Comparison of ENCODE assay signal across 8 mouse cellular contexts in genomic region chr19:7495221-7496038, GRCm38 (mm10). TPM values are rescaled to one million over a fixed set of nuclear protein-coding genes. Genes with fewer than 3 reads are reported as not detected.
A peak's percentile ranks its signal among the peaks of the same experiment; 100 is the strongest.
DNase-seq lines count a peak whose midpoint lies in the region; ATAC-seq and TF ChIP-seq lines count a peak whose summit lies in the region.

No protein-coding gene starts in this region.

- no peak for DNase-seq in heart, postnatal 4 days
- no peak for DNase-seq in forebrain, embryonic 14.5 days (ENCODE audit: low spot score)
- no peak for DNase-seq in layer of hippocampus, adult 18-20 months (ENCODE audit: low spot score in 2 of 2)
- DNase-seq in thymus, adult 18-20 months = no peak
- DNase-seq in yolk sac, embryonic 10.5 days (ENCODE audit: low spot score) = no peak

- H3K4me2 ChIP-seq in heart, embryonic 12.5 days = peak overlapping the region; percentile 78
- peak overlapping the region; percentile 75 for H3K4me2 ChIP-seq in forebrain, embryonic 14.5 days (ENCODE audit: low read length)
- peak overlapping the region; percentile 100 for H3K4me2 ChIP-seq in liver, embryonic 15.5 days

- no peaks in the 10 kb centered on the region for H3K36me3 ChIP-seq in heart, embryonic 12.5 days
- peaks cover 6% of the 10 kb centered on the region; the same call in 1 of the 2 replicates for H3K36me3 ChIP-seq in E14TG2a.4 (ENCODE audit: insufficient read depth, low read length)
- H3K36me3 ChIP-seq in forebrain, embryonic 14.5 days (ENCODE audit: control insufficient read depth, insufficient read depth, low read length) = no peaks in the 10 kb centered on the region
- no peaks in the 10 kb centered on the region for H3K36me3 ChIP-seq in liver, embryonic 15.5 days (replicated peaks)

- ATAC-seq in heart, embryonic 12.5 days (ENCODE audit: insufficient number of reproducible peaks, low FRiP score) = no peak
- ATAC-seq in forebrain, embryonic 14.5 days = no peak
- ATAC-seq in liver, embryonic 15.5 days (ENCODE audit: insufficient read depth) = no peak

- no peak overlapping the region for H3K27ac ChIP-seq in heart, embryonic 12.5 days (ENCODE audit: poor library complexity, severe bottlenecking)
- no peak overlapping the region for H3K27ac ChIP-seq in forebrain, embryonic 14.5 days (ENCODE audit: low read depth, low read length)
- peak overlapping the region; percentile 98 for H3K27ac ChIP-seq in liver, embryonic 15.5 days (replicated peaks)

- TF ChIP-seq CTCF in E14TG2a.4 (conservative IDR thresholded peaks at IDR 0.05; ENCODE audit: low read length) = no peak

- WGBS in heart, embryonic 12.5 days = 45% methylated on average over 14 of the region's 14 CpGs
- WGBS in forebrain, embryonic 14.5 days = 46% methylated on average over 14 of the region's 14 CpGs
- 24% methylated on average over 14 of the region's 14 CpGs for WGBS in liver, embryonic 15.5 days (ENCODE audit: insufficient replicate concordance)

- 0 out of 2 replicates have a peak, but pooled peaks cover 5% of the 10 kb centered on the region for H3K4me1 ChIP-seq in heart, embryonic 12.5 days (replicated peaks)
- peaks cover 43% of the 10 kb centered on the region for H3K4me1 ChIP-seq in E14TG2a.4 (replicated peaks; ENCODE audit: low read depth, low read length)
- peaks cover 3% of the 10 kb centered on the region for H3K4me1 ChIP-seq in forebrain, embryonic 14.5 days (ENCODE audit: control insufficient read depth, insufficient read depth, low read length)
- peaks cover 33% of the 10 kb centered on the region for H3K4me1 ChIP-seq in liver, embryonic 15.5 days (replicated peaks)

- no peak overlapping the region for H3K9ac ChIP-seq in heart, embryonic 12.5 days
- peak overlapping the region; percentile 91 for H3K9ac ChIP-seq in forebrain, embryonic 14.5 days (ENCODE audit: low read length)
- peak overlapping the region; percentile 88 for H3K9ac ChIP-seq in liver, embryonic 15.5 days

- peak overlapping the region; percentile 85 for H3K4me3 ChIP-seq in heart, embryonic 12.5 days
- H3K4me3 ChIP-seq in E14TG2a.4 (replicated peaks; ENCODE audit: low read length) = peak overlapping the region; percentile 93
- H3K4me3 ChIP-seq in forebrain, embryonic 14.5 days (ENCODE audit: low read depth, low read length) = peak overlapping the region; percentile 67
- peak overlapping the region; percentile 76 for H3K4me3 ChIP-seq in liver, embryonic 15.5 days (replicated peaks)

- no peaks in the 10 kb centered on the region for H3K27me3 ChIP-seq in heart, embryonic 12.5 days (replicated peaks)
- H3K27me3 ChIP-seq in E14TG2a.4 (ENCODE audit: insufficient read depth, low read length) = no peaks in the 10 kb centered on the region
- no peaks in the 10 kb centered on the region for H3K27me3 ChIP-seq in forebrain, embryonic 14.5 days (replicated peaks; ENCODE audit: control insufficient read depth, insufficient read depth, low read length)
- H3K27me3 ChIP-seq in liver, embryonic 15.5 days = no peaks in the 10 kb centered on the region

- no peaks in the 10 kb centered on the region for H3K9me3 ChIP-seq in heart, embryonic 12.5 days (replicated peaks)
- H3K9me3 ChIP-seq in E14TG2a.4 (ENCODE audit: low read length) = no peaks in the 10 kb centered on the region
- no peaks in the 10 kb centered on the region for H3K9me3 ChIP-seq in forebrain, embryonic 14.5 days (replicated peaks; ENCODE audit: control insufficient read depth, low read length)
- H3K9me3 ChIP-seq in liver, embryonic 15.5 days (replicated peaks) = no peaks in the 10 kb centered on the region

RNA-seq across cellular contexts. Expression of gene Atl3, which starts 1.6 kb away (rescaled TPM):
- 10.3 and 11.7 TPM in 2 replicates for polyA plus RNA-seq in heart, embryonic 12.5 days (2016; fragmentation: Nextera tagmentation; extraction: Ambion mirVana)
- total RNA-seq in heart, postnatal 4 days (2021) = 10 to 100 TPM; 35.1 to 36.9 TPM
- polyA plus RNA-seq in forebrain, embryonic 14.5 days (2014; fragmentation: Nextera tagmentation; extraction: Ambion mirVana) = 5.9 and 7.1 TPM in 2 replicates
- polyA plus RNA-seq in liver, embryonic 15.5 days (2015; fragmentation: Nextera tagmentation; extraction: Ambion mirVana) = 4.6 and 5.1 TPM in 2 replicates
- total RNA-seq in layer of hippocampus, adult 18-20 months (2021) = 10 to 100 TPM; 20.8 to 23.1 TPM

RNA-seq across cellular contexts. Expression of gene Rtn3, which starts 12.3 kb away (rescaled TPM):
- 158 TPM in 2 replicates for polyA plus RNA-seq in heart, embryonic 12.5 days (2016; fragmentation: Nextera tagmentation; extraction: Ambion mirVana)
- 100 to 1,000 TPM; 119 TPM for total RNA-seq in heart, postnatal 4 days (2021)
- 464 and 468 TPM in 2 replicates for polyA plus RNA-seq in forebrain, embryonic 14.5 days (2014; fragmentation: Nextera tagmentation; extraction: Ambion mirVana)
- 69.6 and 71.7 TPM in 2 replicates for polyA plus RNA-seq in liver, embryonic 15.5 days (2015; fragmentation: Nextera tagmentation; extraction: Ambion mirVana)
- total RNA-seq in layer of hippocampus, adult 18-20 months (2021) = 100 to 1,000 TPM; 755 to 762 TPM
